ENCODE assay signal across 8 mouse cellular contexts in the genomic region with DNA sequence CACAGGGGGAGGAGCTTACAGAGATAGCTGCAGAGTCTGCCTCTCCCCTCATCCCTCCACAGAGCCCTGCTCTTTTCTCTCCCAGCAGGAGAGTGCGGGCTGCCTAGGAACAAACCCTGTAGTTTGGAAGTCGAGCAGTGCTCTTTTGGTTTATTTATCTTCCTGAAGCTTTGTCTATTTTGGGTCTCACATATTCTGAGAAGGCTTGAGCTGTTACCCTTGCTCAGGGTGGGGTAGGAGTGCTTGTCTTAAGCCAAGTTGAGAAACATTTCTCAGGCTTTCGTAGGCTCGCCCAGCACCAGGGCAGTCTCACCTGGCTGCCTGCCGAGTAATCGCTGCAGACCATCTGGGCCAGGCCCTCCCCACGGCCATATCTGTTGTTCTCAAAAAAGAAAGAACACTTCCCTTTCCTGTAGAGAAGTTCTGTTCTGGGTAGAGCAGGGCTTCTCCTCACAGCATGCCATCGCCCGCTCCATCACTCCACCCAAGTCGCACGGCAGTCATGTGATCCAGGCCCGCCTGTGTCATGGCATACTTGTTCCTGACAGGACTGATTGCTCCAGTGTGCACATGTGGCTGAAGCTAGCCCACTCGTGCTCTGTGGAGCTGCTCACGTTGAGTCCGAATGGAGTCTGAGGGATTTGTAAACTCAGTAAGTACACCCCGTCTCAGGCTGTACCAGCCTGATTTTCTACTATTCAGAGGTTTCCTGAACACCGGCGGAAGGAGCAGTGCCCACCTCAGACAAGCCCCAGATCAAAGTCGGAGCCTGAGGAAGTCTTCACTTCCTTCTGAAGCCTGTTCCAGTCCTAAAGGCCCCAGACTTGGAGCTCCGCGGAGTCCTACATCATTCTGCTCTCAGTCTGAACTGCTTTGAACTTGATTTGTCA. TPM values are rescaled to one million over a fixed set of nuclear protein-coding genes. Genes with fewer than 3 reads are reported as not detected.
DNase-seq lines count a peak whose midpoint lies in the region; ATAC-seq and TF ChIP-seq lines count a peak whose summit lies in the region.

No protein-coding gene starts in this region.

- peaks cover 14 to 18% of the 10 kb centered on the region in 2 experiments for H3K4me1 ChIP-seq in heart, embryonic 14.5 days (ENCODE audit: control insufficient read depth in 2 of 2, insufficient read depth in 2 of 2, low read length in 2 of 2)
- no peaks in the 10 kb centered on the region for H3K4me1 ChIP-seq in kidney, postnatal 0 days (replicated peaks; ENCODE audit: insufficient read depth, low read length)
- peaks cover 12% of the 10 kb centered on the region; the same call in 1 of the 2 replicates for H3K4me1 ChIP-seq in liver, postnatal 0 days (ENCODE audit: insufficient read depth)
- H3K4me1 ChIP-seq in olfactory bulb, adult 2 months (ENCODE audit: control insufficient read depth, insufficient read depth, low read length), result peaks cover 32% of the 10 kb centered on the region

- H3K9ac ChIP-seq in heart, embryonic 14.5 days (ENCODE audit: low read length), result peak overlapping the region; percentile 34; the same call in 1 of the 2 replicates
- H3K9ac ChIP-seq in kidney, postnatal 0 days (ENCODE audit: low read depth, low read length), result no peak overlapping the region
- peak overlapping the region; percentile 34; the same call in 1 of the 2 replicates for H3K9ac ChIP-seq in liver, postnatal 0 days (replicated peaks)

- TF ChIP-seq CTCF in kidney, postnatal 0 days (IDR thresholded peaks at IDR 0.05; ENCODE audit: low read depth), result no peak
- no peak for TF ChIP-seq CTCF in liver, postnatal 0 days (IDR thresholded peaks at IDR 0.05; ENCODE audit: low read depth)
- TF ChIP-seq CTCF in olfactory bulb, adult 2 months (IDR thresholded peaks at IDR 0.05; ENCODE audit: insufficient read depth, low read depth, low read length), result no peak

- H3K27ac ChIP-seq in heart, embryonic 14.5 days (replicated peaks in 1 of 2; ENCODE audit: control insufficient read depth in 1 of 2, insufficient read depth in 1 of 2, low read depth in 2 of 2, low read length in 2 of 2), result peak overlapping the region; percentile 11 to 44; a peak in 1 of 4 replicates
- H3K27ac ChIP-seq in kidney, postnatal 0 days, result peak overlapping the region; percentile 19; the same call in 1 of the 2 replicates
- H3K27ac ChIP-seq in liver, postnatal 0 days (ENCODE audit: low read depth), result peak overlapping the region; percentile 26
- peak overlapping the region; percentile 88 for H3K27ac ChIP-seq in olfactory bulb, adult 2 months (ENCODE audit: insufficient read depth, low read depth, low read length)

- TF ChIP-seq POLR2A in olfactory bulb, adult 2 months (IDR thresholded peaks at IDR 0.05; ENCODE audit: insufficient read depth, low read depth, low read length), result no peak

- ATAC-seq in heart, embryonic 14.5 days (ENCODE audit: insufficient number of reproducible peaks, insufficient read depth, low FRiP score, low read depth), result peak; percentile 54; the same call in 1 of the 2 replicates
- no peak for ATAC-seq in kidney, postnatal 0 days (replicated peaks; ENCODE audit: low FRiP score, low read depth)
- ATAC-seq in liver, postnatal 0 days, result peak; percentile 87

- WGBS in heart, embryonic 14.5 days, result 34% methylated on average over 21 of the region's 21 CpGs
- WGBS in kidney, postnatal 0 days, result 49% methylated on average over 21 of the region's 21 CpGs
- WGBS in liver, postnatal 0 days (ENCODE audit: insufficient replicate concordance), result 24% methylated on average over 21 of the region's 21 CpGs
- WGBS in olfactory bulb, adult 2 months, result 38% methylated on average over 21 of the region's 21 CpGs

- no peaks in the 10 kb centered on the region for H3K27me3 ChIP-seq in heart, embryonic 14.5 days (ENCODE audit: control insufficient read depth, insufficient read depth, low read length)
- H3K27me3 ChIP-seq in kidney, postnatal 0 days (ENCODE audit: insufficient read depth, low read length), result no peaks in the 10 kb centered on the region
- no peaks in the 10 kb centered on the region for H3K27me3 ChIP-seq in liver, postnatal 0 days (ENCODE audit: insufficient read depth, low read length)

- peak overlapping the region; percentile 3 to 11; a peak in 1 of 4 replicates for H3K4me3 ChIP-seq in heart, embryonic 14.5 days (ENCODE audit: control insufficient read depth in 1 of 2, insufficient read depth in 1 of 2, low read depth in 1 of 2, low read length in 2 of 2)
- H3K4me3 ChIP-seq in kidney, postnatal 0 days (replicated peaks; ENCODE audit: low read depth, low read length), result no peak overlapping the region
- peak overlapping the region; percentile 19; the same call in 1 of the 2 replicates for H3K4me3 ChIP-seq in liver, postnatal 0 days (ENCODE audit: low read depth, low read length)
- no peak overlapping the region for H3K4me3 ChIP-seq in olfactory bulb, adult 2 months (ENCODE audit: insufficient read depth, low read depth, low read length)

- no peak for TF ChIP-seq EP300 in liver, postnatal 0 days (IDR thresholded peaks at IDR 0.05; ENCODE audit: low read depth)

- 0 out of 2 replicates have a peak, but pooled peaks cover 3% of the 10 kb centered on the region for H3K9me3 ChIP-seq in heart, embryonic 14.5 days (ENCODE audit: control insufficient read depth, low read length)
- no peaks in the 10 kb centered on the region for H3K9me3 ChIP-seq in kidney, postnatal 0 days (replicated peaks; ENCODE audit: low read length)
- H3K9me3 ChIP-seq in liver, postnatal 0 days (ENCODE audit: low read length), result no peaks in the 10 kb centered on the region

- peak; percentile 6 for DNase-seq in ovary, postnatal 10 days (ENCODE audit: low spot score)
- no peak for DNase-seq in ovary, adult 18-20 months (ENCODE audit: low spot score)
- DNase-seq in cerebellum, postnatal 25 days, result peak; percentile 78 to 85
- DNase-seq in kidney, postnatal 0 days (ENCODE audit: low spot score), result no peak
- peak; percentile 49 for DNase-seq in liver, postnatal 0 days
- DNase-seq in thymus, postnatal 14 days, result peak; percentile 19

- peak overlapping the region; percentile 55 for H3K4me2 ChIP-seq in heart, embryonic 14.5 days (ENCODE audit: low read length)
- H3K4me2 ChIP-seq in kidney, postnatal 0 days (ENCODE audit: low read length), result no peak overlapping the region
- H3K4me2 ChIP-seq in liver, postnatal 0 days (ENCODE audit: low read depth, low read length), result peak overlapping the region; percentile 66

- H3K36me3 ChIP-seq in heart, embryonic 14.5 days (ENCODE audit: control insufficient read depth, insufficient read depth, low read length), result no peaks in the 10 kb centered on the region
- no peaks in the 10 kb centered on the region for H3K36me3 ChIP-seq in kidney, postnatal 0 days (ENCODE audit: insufficient read depth, low read length)
- no peaks in the 10 kb centered on the region for H3K36me3 ChIP-seq in liver, postnatal 0 days (replicated peaks; ENCODE audit: insufficient read depth, low read length)

RNA-seq across cellular contexts. Expression of gene Ropn1l, which starts 35.5 kb away (rescaled TPM):
- polyA plus RNA-seq in heart, embryonic 14.5 days (2014; fragmentation: Nextera tagmentation; extraction: Ambion mirVana), result 2.1 and 2.6 TPM in 2 replicates
- 5.2 and 5.8 TPM in 2 replicates for polyA plus RNA-seq in kidney, postnatal 0 days (2015; fragmentation: Nextera tagmentation; extraction: Ambion mirVana)
- 7.9 and 9.8 TPM in 2 replicates for polyA plus RNA-seq in liver, postnatal 0 days (2015; fragmentation: Nextera tagmentation; extraction: Ambion mirVana)
- not detected in 2 replicates for polyA plus RNA-seq in olfactory bulb, adult 2 months (2012; ENCODE audit: insufficient read depth, insufficient read length, low replicate concordance, missing spikeins)

RNA-seq across cellular contexts. Expression of gene Ankrd33b, which starts 50.5 kb away (rescaled TPM):
- 2.9 and 3.2 TPM in 2 replicates for polyA plus RNA-seq in heart, embryonic 14.5 days (2014; fragmentation: Nextera tagmentation; extraction: Ambion mirVana)
- 10.5 and 12.0 TPM in 2 replicates for polyA plus RNA-seq in kidney, postnatal 0 days (2015; fragmentation: Nextera tagmentation; extraction: Ambion mirVana)
- polyA plus RNA-seq in liver, postnatal 0 days (2015; fragmentation: Nextera tagmentation; extraction: Ambion mirVana), result 1.8 and 1.9 TPM in 2 replicates
- polyA plus RNA-seq in olfactory bulb, adult 2 months (2012; ENCODE audit: insufficient read depth, insufficient read length, low replicate concordance, missing spikeins), result not detected in 2 replicates

Comparison
In these comparisons a context has a peak if more than half of its experiments do, and no peak if none do; other contexts are left out.
1. DNase-seq: peak in ovary, postnatal 10 days (single experiment), cerebellum, postnatal 25 days (2 of 2), liver, postnatal 0 days (single experiment) and thymus, postnatal 14 days (single experiment); none in ovary, adult 18-20 months (single experiment) and kidney, postnatal 0 days (single experiment).
2. H3K27ac ChIP-seq: peak in every context shown above with its lines; median percentile 88 in olfactory bulb, adult 2 months; 28 in heart, embryonic 14.5 days; 26 in liver, postnatal 0 days; 19 in kidney, postnatal 0 days.
3. H3K4me3 ChIP-seq: peak in heart, embryonic 14.5 days (2 of 2) and liver, postnatal 0 days (single experiment); none in kidney, postnatal 0 days (single experiment) and olfactory bulb, adult 2 months (single experiment).